Mouse (Mus musculus) CD4-positive helper T cell, adult 2 months (primary cell): ENCODE measurements around the gene Olfr414.

Experiments
- DNase-seq: peaks from one replicate; pipeline ENCODE4 v3.0.0-alpha.2; 2012; ENCODE audit warnings: low read depth, missing footprints, low spot score

Olfr414 gene

GRCm38 (mm10) chr1:174423764-174424163 is at the start of gene Olfr414:
Olfr414 (plus strand) TSS chr1:174424064.
- DNase-seq = no peak

GRCm38 (mm10) chr1:174390746-174391145 is 33.1 kb upstream of the Olfr414 start, which contains the start of gene Olfr248:
Olfr248 (plus strand) TSS chr1:174391046.
- no peak for DNase-seq

GRCm38 (mm10) chr1:174422959-174423358 is 905 bp upstream of the Olfr414 start:
- DNase-seq = no peak

- DNase-seq = no peak
Measured at GRCm38 (mm10) chr1:174426180-174426986, 2.5 kb downstream of the Olfr414 start.

- DNase-seq = no peak
Measured at GRCm38 (mm10) chr1:174427402-174427801, 3.5 kb downstream of the Olfr414 start.

- no peak for DNase-seq
Measured at GRCm38 (mm10) chr1:174428407-174428806, 4.5 kb downstream of the Olfr414 start.

- no peak for DNase-seq
Measured at GRCm38 (mm10) chr1:174434121-174434520, 10.3 kb downstream of the Olfr414 start.

GRCm38 (mm10) chr1:174441782-174442181 is 17.9 kb downstream of the Olfr414 start, which contains the start of gene Olfr220:
Olfr220 (plus strand) TSS chr1:174442082.
- no peak for DNase-seq

GRCm38 (mm10) chr1:174455100-174455499 is 31.2 kb downstream of the Olfr414 start:
- DNase-seq = no peak

GRCm38 (mm10) chr1:174465385-174465784 is 41.5 kb downstream of the Olfr414 start:
- no peak for DNase-seq

- DNase-seq = peak; percentile 24
Measured at GRCm38 (mm10) chr1:174466240-174466639, 42.4 kb downstream of the Olfr414 start.

- DNase-seq = peak; percentile 8
Measured at GRCm38 (mm10) chr1:174469736-174470135, 45.9 kb downstream of the Olfr414 start.

- no peak for DNase-seq
Measured at GRCm38 (mm10) chr1:174482567-174482966, 58.7 kb downstream of the Olfr414 start.
